Mouse (Mus musculus): ENCODE data around the gene Rai1. TPM values are rescaled to one million over a fixed set of nuclear protein-coding genes. Genes with fewer than 3 reads are reported as not detected.
A peak's percentile ranks its signal among the peaks of the same experiment; 100 is the strongest.

The Rai1 gene
- total RNA-seq, 2 experiments from 2014 or later, result 35.2 to 42.3 TPM

- no peak for DNase-seq (ENCODE audit: low spot score in 2 of 2)
Measured at GRCm38 (mm10) chr11:60160454-60161114, 55.8 kb downstream of the Rai1 start.

- no peak for DNase-seq (ENCODE audit: low spot score in 2 of 2)
Measured at GRCm38 (mm10) chr11:60161146-60161874, 56.5 kb downstream of the Rai1 start.

- DNase-seq (ENCODE audit: low spot score in 2 of 2), result no peak
Measured at GRCm38 (mm10) chr11:60162547-60162946, 57.7 kb downstream of the Rai1 start.

GRCm38 (mm10) chr11:60163362-60163761, 58.5 kb downstream of the Rai1 start:
- DNase-seq (ENCODE audit: low spot score in 2 of 2), result no peak

- DNase-seq (ENCODE audit: low spot score in 2 of 2), result no peak
Measured at GRCm38 (mm10) chr11:60164450-60164849, 59.6 kb downstream of the Rai1 start.

GRCm38 (mm10) chr11:60165076-60165475, 60.3 kb downstream of the Rai1 start:
- DNase-seq (ENCODE audit: low spot score in 2 of 2), result no peak

GRCm38 (mm10) chr11:60168780-60169179, 64.0 kb downstream of the Rai1 start:
- no peak for DNase-seq (ENCODE audit: low spot score in 2 of 2)

GRCm38 (mm10) chr11:60172074-60172473, 67.3 kb downstream of the Rai1 start:
- DNase-seq (ENCODE audit: low spot score in 2 of 2), result no peak

- no peak for DNase-seq (ENCODE audit: low spot score in 2 of 2)
Measured at GRCm38 (mm10) chr11:60173606-60174184, 68.9 kb downstream of the Rai1 start.

GRCm38 (mm10) chr11:60175371-60176181, 70.8 kb downstream of the Rai1 start:
- peak; percentile 51 to 59 for DNase-seq (ENCODE audit: low spot score in 2 of 2)

- DNase-seq (ENCODE audit: low spot score in 2 of 2), result peak; percentile 57 to 60
Measured at GRCm38 (mm10) chr11:60176182-60176974, 71.6 kb downstream of the Rai1 start.

GRCm38 (mm10) chr11:60176975-60177657, 72.3 kb downstream of the Rai1 start:
- DNase-seq (ENCODE audit: low spot score in 2 of 2), result no peak

GRCm38 (mm10) chr11:60178005-60178404, 73.2 kb downstream of the Rai1 start:
- no peak for DNase-seq (ENCODE audit: low spot score in 2 of 2)

- no peak for DNase-seq (ENCODE audit: low spot score in 2 of 2)
Measured at GRCm38 (mm10) chr11:60178506-60178905, 73.7 kb downstream of the Rai1 start.

- no peak for DNase-seq (ENCODE audit: low spot score in 2 of 2)
Measured at GRCm38 (mm10) chr11:60182116-60182670, 77.4 kb downstream of the Rai1 start.

- DNase-seq (ENCODE audit: low spot score in 2 of 2), result no peak
Measured at GRCm38 (mm10) chr11:60182741-60183140, 77.9 kb downstream of the Rai1 start.

GRCm38 (mm10) chr11:60184346-60185325, 79.8 kb downstream of the Rai1 start:
- DNase-seq (ENCODE audit: low spot score in 2 of 2), result no peak
